Mouse (Mus musculus): ENCODE measurements at regions not wholly inside any gene's neighbourhood (a gene's known extent, or its start where the extent isn't known, plus 50 kb on each side); places are given as distances from the start of the nearest gene placed in this dataset.

GRCm38 (mm10) chr13:45319646-45320045 is 69.9 kb upstream of the Mylip start:
- no peak for DNase-seq (ENCODE audit: low read depth, low spot score)
- no peaks in the 10 kb centered on the region for H3K79me2 ChIP-seq (ENCODE audit: control insufficient read depth, insufficient read depth, low read length, poor library complexity)
- TF ChIP-seq RCOR1 (IDR thresholded peaks at IDR 0.05; ENCODE audit: low read depth, low read length) = no peak
- TF ChIP-seq EP300 (IDR thresholded peaks at IDR 0.05; ENCODE audit: low read depth in 1 of 2, low read length in 2 of 2) = no peak
- TF ChIP-seq UBTF (IDR thresholded peaks at IDR 0.05; ENCODE audit: borderline replicate concordance, insufficient read depth, low read depth, low read length) = no peak
- no peak for TF ChIP-seq GABPA (IDR thresholded peaks at IDR 0.05; ENCODE audit: low read depth, low read length)
- TF ChIP-seq E2F4 (IDR thresholded peaks at IDR 0.05; ENCODE audit: borderline replicate concordance, low read depth, low read length) = no peak
- TF ChIP-seq USF1 (IDR thresholded peaks at IDR 0.05; ENCODE audit: low read depth, low read length) = no peak
- TF ChIP-seq ZC3H11A (IDR thresholded peaks at IDR 0.05; ENCODE audit: low read depth, low read length) = no peak
- no peak for TF ChIP-seq KAT2A (conservative IDR thresholded peaks at IDR 0.05; ENCODE audit: low read depth, low read length)
- no peak for TF ChIP-seq ZNF384 (IDR thresholded peaks at IDR 0.05; ENCODE audit: low read depth, low read length)
- H3K36me3 ChIP-seq (ENCODE audit: control insufficient read depth in 1 of 2, insufficient read depth in 2 of 2, low read length in 2 of 2) = no peaks in the 10 kb centered on the region
- peaks cover 0 to 5% of the 10 kb centered on the region in 2 experiments; a peak in 2 of 4 replicates for H3K27me3 ChIP-seq (ENCODE audit: control insufficient read depth in 1 of 2, insufficient read depth in 2 of 2, low read length in 2 of 2)
- H3K4me3 ChIP-seq (ENCODE audit: control insufficient read depth in 1 of 2, insufficient read depth in 1 of 2, low read depth in 2 of 2, low read length in 2 of 2) = no peak overlapping the region
- no peak overlapping the region for H3K27ac ChIP-seq (ENCODE audit: control insufficient read depth, low read depth, low read length)
- H3K9me3 ChIP-seq (replicated peaks; ENCODE audit: insufficient read depth, low read length) = no peaks in the 10 kb centered on the region
- H3K4me1 ChIP-seq (ENCODE audit: control insufficient read depth in 1 of 2, insufficient read depth in 2 of 2, low read length in 2 of 2) = no peaks in the 10 kb centered on the region
- no peak overlapping the region for H3K9ac ChIP-seq (ENCODE audit: control insufficient read depth, low read depth, low read length, poor library complexity, severe bottlenecking)

- H3K9ac ChIP-seq (ENCODE audit: control insufficient read depth, low read depth, low read length, poor library complexity, severe bottlenecking) = no peak overlapping the region
- TF ChIP-seq GATA1 (IDR thresholded peaks at IDR 0.05; ENCODE audit: low read depth, low read length) (no peak), USF2 (IDR thresholded peaks at IDR 0.05; ENCODE audit: borderline replicate concordance in 1 of 2, insufficient read depth in 1 of 2, low read depth in 1 of 2, low read length in 2 of 2) (no peak), NELFE (IDR thresholded peaks at IDR 0.05; ENCODE audit: low read depth, low read length) (no peak), TCF12 (IDR thresholded peaks at IDR 0.05; ENCODE audit: low read depth, low read length) (no peak), MYB (IDR thresholded peaks at IDR 0.05; ENCODE audit: low read depth, low read length) (no peak), ZC3H11A (IDR thresholded peaks at IDR 0.05; ENCODE audit: low read depth, low read length) (no peak), CTCF (IDR thresholded peaks at IDR 0.05 in 2 of 3, conservative IDR thresholded peaks at IDR 0.05 in 1 of 3; ENCODE audit: control insufficient read depth in 1 of 3, insufficient read depth in 1 of 3, low read depth in 2 of 3, low read length in 3 of 3, poor library complexity in 1 of 3, severe bottlenecking in 1 of 3) (no peak), ZKSCAN1 (IDR thresholded peaks at IDR 0.05; ENCODE audit: low read depth, low read length) (no peak), RAD21 (IDR thresholded peaks at IDR 0.05; ENCODE audit: low read depth, low read length) (no peak), ETS1 (IDR thresholded peaks at IDR 0.05; ENCODE audit: low read depth, low read length) (no peak), UBTF (IDR thresholded peaks at IDR 0.05; ENCODE audit: borderline replicate concordance, insufficient read depth, low read depth, low read length) (no peak), POLR2A (IDR thresholded peaks at IDR 0.05; ENCODE audit: control insufficient read depth in 1 of 2, insufficient read depth in 1 of 2, low read depth in 1 of 2, low read length in 2 of 2, poor library complexity in 1 of 2) (no peak), MAFK (IDR thresholded peaks at IDR 0.05; ENCODE audit: borderline replicate concordance, low read depth, low read length) (no peak), USF1 (IDR thresholded peaks at IDR 0.05; ENCODE audit: low read depth, low read length) (no peak), HCFC1 (IDR thresholded peaks at IDR 0.05; ENCODE audit: low read depth, low read length) (no peak), CHD1 (IDR thresholded peaks at IDR 0.05; ENCODE audit: low read depth, low read length) (no peak), GABPA (IDR thresholded peaks at IDR 0.05; ENCODE audit: low read depth, low read length) (no peak), RCOR1 (IDR thresholded peaks at IDR 0.05; ENCODE audit: low read depth, low read length) (no peak), ZNF384 (IDR thresholded peaks at IDR 0.05; ENCODE audit: low read depth, low read length) (no peak), MXI1 (IDR thresholded peaks at IDR 0.05; ENCODE audit: low read depth, low read length) (no peak)
- H3K4me3 ChIP-seq (ENCODE audit: control insufficient read depth in 1 of 2, insufficient read depth in 1 of 2, low read depth in 2 of 2, low read length in 2 of 2) = no peak overlapping the region
- H3K27me3 ChIP-seq (ENCODE audit: control insufficient read depth in 1 of 2, insufficient read depth in 2 of 2, low read length in 2 of 2) = peaks cover 0 to 2% of the 10 kb centered on the region in 2 experiments; a peak in 2 of 4 replicates
- H3K79me2 ChIP-seq (ENCODE audit: control insufficient read depth, insufficient read depth, low read length, poor library complexity) = no peaks in the 10 kb centered on the region
- no peak overlapping the region for H3K27ac ChIP-seq (ENCODE audit: control insufficient read depth, low read depth, low read length)
- H3K36me3 ChIP-seq (ENCODE audit: control insufficient read depth in 1 of 2, insufficient read depth in 2 of 2, low read length in 2 of 2) = no peaks in the 10 kb centered on the region
- no peaks in the 10 kb centered on the region for H3K9me3 ChIP-seq (replicated peaks; ENCODE audit: insufficient read depth, low read length)
- DNase-seq (ENCODE audit: low read depth, low spot score) = no peak
- H3K4me1 ChIP-seq (ENCODE audit: control insufficient read depth in 1 of 2, insufficient read depth in 2 of 2, low read length in 2 of 2) = no peaks in the 10 kb centered on the region
Observed at GRCm38 (mm10) chr13:45325736-45326293, 63.7 kb upstream of the Mylip start.
